ENCODE assay signal across 7 mouse cellular contexts in the genomic region with DNA sequence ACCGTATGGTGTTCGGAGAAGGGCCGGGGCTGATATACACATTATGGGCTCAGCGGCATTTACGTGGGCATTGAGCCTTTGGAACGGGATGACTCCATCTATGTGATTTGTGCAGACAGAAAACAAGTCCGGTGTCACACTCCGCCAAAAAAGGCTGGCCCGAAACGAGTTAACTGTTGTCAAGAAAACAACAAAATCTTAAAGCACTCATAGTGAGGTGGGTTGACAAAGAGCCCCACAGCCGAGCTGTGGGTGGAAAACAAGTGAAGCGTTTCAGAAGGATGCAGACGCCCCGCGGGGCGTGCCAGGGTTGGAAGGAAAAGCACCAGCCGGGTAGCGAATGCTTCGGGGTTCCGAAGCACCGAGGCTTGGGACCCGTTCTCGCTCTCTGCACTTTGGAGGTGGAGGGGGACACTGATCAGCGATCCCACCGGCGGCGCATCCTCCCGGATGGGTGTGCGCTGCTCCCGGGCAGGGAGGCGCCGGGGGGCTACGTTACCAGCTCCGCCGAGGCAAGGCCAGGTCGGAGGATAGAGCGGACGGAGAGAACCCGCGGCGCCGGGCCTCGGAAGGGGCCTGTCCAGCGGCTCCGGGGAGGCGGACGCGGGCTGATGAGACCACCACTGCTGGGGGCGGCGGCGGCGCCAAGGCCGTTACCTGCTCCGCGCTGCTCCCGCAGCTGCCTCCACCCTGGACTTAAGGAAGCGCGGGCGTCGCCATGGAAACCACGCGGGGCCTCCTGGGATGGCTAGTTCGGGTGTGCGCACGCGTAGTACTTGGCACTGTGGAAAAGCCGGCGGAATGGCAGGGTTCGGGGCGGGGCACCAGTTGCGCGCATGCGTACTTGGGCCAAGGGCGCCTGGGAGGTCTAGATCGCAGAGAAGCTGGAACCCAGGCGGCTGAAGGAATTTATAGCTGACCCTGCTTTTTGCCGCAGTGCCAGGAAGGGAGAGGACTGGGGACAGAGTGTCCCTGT. TPM values are rescaled to one million over a fixed set of nuclear protein-coding genes. Genes with fewer than 3 reads are reported as not detected.
A peak's percentile ranks its signal among the peaks of the same experiment; 100 is the strongest.
DNase-seq lines count a peak whose midpoint lies in the region; ATAC-seq lines count a peak whose summit lies in the region.

A gene (minus strand): TSS at position 741 of the 976 bp plus-strand sequence.

- ATAC-seq in intestine, embryonic 16.5 days = peak; percentile 99
- ATAC-seq in midbrain, embryonic 11.5 days (ENCODE audit: low FRiP score) = peak; percentile 98

- peak within 1 kb of the TSS; percentile 92 for H3K4me3 ChIP-seq in intestine, embryonic 16.5 days (ENCODE audit: low read length)
- H3K4me3 ChIP-seq in midbrain, embryonic 11.5 days (ENCODE audit: low read depth, low read length) = peak within 1 kb of the TSS; percentile 85

- peak within 1 kb of the TSS; percentile 48; the same call in 1 of the 2 replicates for H3K27ac ChIP-seq in intestine, embryonic 16.5 days (ENCODE audit: low read length)
- H3K27ac ChIP-seq in midbrain, embryonic 11.5 days (ENCODE audit: low read depth, low read length) = no peak within 1 kb of the TSS; the same call in 1 of the 2 replicates

- DNase-seq in adrenal gland, adult 8-10 months = peak; percentile 99
- peak; percentile 99 for DNase-seq in embryo, embryonic 9.5 days (ENCODE audit: extremely low spot score)
- DNase-seq in gastrocnemius, postnatal 4 days (ENCODE audit: low spot score in 2 of 2) = peak; percentile 99 to 100
- DNase-seq in left cerebral cortex, postnatal 36 days (ENCODE audit: low spot score in 2 of 2) = peak; percentile 99 to 100
- peak; percentile 100 for DNase-seq in midbrain, embryonic 11.5 days (ENCODE audit: low spot score, missing footprints)
- DNase-seq in skeletal muscle tissue, adult 2 months (ENCODE audit: low read depth, low spot score) = peak; percentile 99

- 0 out of 2 replicates have a peak, but pooled peaks cover 6% of the 10 kb centered on the region for H3K9me3 ChIP-seq in intestine, embryonic 16.5 days (ENCODE audit: control insufficient read depth, low read length)
- no peaks in the 10 kb centered on the region for H3K9me3 ChIP-seq in midbrain, embryonic 11.5 days (ENCODE audit: control insufficient read depth, low read length)

- H3K36me3 ChIP-seq in intestine, embryonic 16.5 days (ENCODE audit: control insufficient read depth, insufficient read depth, low read length) = no peaks in the 10 kb centered on the region
- H3K36me3 ChIP-seq in midbrain, embryonic 11.5 days (ENCODE audit: control insufficient read depth, insufficient read depth, low read length) = no peaks in the 10 kb centered on the region

- peak within 1 kb of the TSS; percentile 80 for H3K9ac ChIP-seq in intestine, embryonic 16.5 days (ENCODE audit: low read depth, low read length)
- H3K9ac ChIP-seq in midbrain, embryonic 11.5 days (ENCODE audit: low read length) = peak within 1 kb of the TSS; percentile 86

- WGBS in intestine, embryonic 16.5 days = under 1% methylated on average over 75 of the region's 77 CpGs
- WGBS in midbrain, embryonic 11.5 days = 1% methylated on average over 77 of the region's 77 CpGs

- 0 out of 2 replicates have a peak, but pooled peaks cover 3% of the 10 kb centered on the region for H3K27me3 ChIP-seq in intestine, embryonic 16.5 days (replicated peaks; ENCODE audit: control insufficient read depth, insufficient read depth, low read length)
- no peaks in the 10 kb centered on the region for H3K27me3 ChIP-seq in midbrain, embryonic 11.5 days (ENCODE audit: control insufficient read depth, insufficient read depth, low read length)

- intact Hi-C loops in left cerebral cortex, postnatal 36 days (cut with DNase I) = loop anchor here (5.0 kb wide), 1 partner anchor 35 kb away; no protein-coding TSS in a partner anchor

- H3K4me2 ChIP-seq in intestine, embryonic 16.5 days (ENCODE audit: low read depth, low read length) = peak within 1 kb of the TSS; percentile 96
- H3K4me2 ChIP-seq in midbrain, embryonic 11.5 days = peak within 1 kb of the TSS; percentile 69

- H3K4me1 ChIP-seq in intestine, embryonic 16.5 days (ENCODE audit: control insufficient read depth, insufficient read depth, low read length) = 0 out of 2 replicates have a peak, but pooled peaks cover 3% of the 10 kb centered on the region
- peaks cover 5% of the 10 kb centered on the region; the same call in 1 of the 2 replicates for H3K4me1 ChIP-seq in midbrain, embryonic 11.5 days (ENCODE audit: control insufficient read depth, insufficient read depth, low read length)

RNA-seq across cellular contexts. Expression of the gene that starts here (rescaled TPM):
- total RNA-seq in adrenal gland, adult 8-10 months (2022) = 1 to 10 TPM; 2.0 to 5.5 (median 2.9) TPM
- 1 to 10 TPM; 1.6 to 2.0 TPM for total RNA-seq in gastrocnemius, postnatal 4 days (2021)
- polyA plus RNA-seq in intestine, embryonic 16.5 days (2015; fragmentation: Nextera tagmentation; extraction: Ambion mirVana) = 0.43 and 0.50 TPM in 2 replicates
- total RNA-seq in left cerebral cortex, postnatal 36 days (2021) = 1 to 10 TPM; 1.2 to 2.4 TPM
- polyA plus RNA-seq in midbrain, embryonic 11.5 days (2014; fragmentation: Nextera tagmentation; extraction: Ambion mirVana) = 1.0 and 1.2 TPM in 2 replicates

Comparison
In these comparisons a context has a peak if more than half of its experiments do, and no peak if none do; other contexts are left out.
1. Peak in ATAC-seq, H3K4me3 ChIP-seq, H3K27ac ChIP-seq, H3K9ac ChIP-seq and H3K4me2 ChIP-seq in intestine, embryonic 16.5 days; RNA of the gene not detected or under 1 TPM.